Mouse (Mus musculus): ENCODE results near the gene Rnf213.

DNA sequence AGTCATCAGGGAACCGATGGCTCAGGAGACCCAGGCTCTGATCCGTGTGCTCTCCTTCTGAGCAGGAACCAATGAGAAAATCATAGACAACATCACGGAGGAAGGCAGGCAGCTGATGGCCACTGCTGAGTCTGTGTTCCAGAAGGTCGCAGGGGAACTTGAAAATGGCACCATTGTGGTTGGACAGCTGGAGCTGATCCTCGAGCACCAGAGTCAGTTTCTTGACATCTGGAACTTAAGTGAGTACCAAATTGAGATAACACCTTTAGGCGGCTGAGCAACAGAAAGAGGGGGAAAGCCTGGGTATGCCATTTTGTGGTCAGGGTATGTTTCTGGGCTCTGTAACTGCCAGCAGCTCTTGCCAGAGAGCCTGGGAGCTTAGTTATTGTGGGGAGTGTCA, 34.5 kb downstream of the Rnf213 start:
- TF ChIP-seq CTCF (IDR thresholded peaks at IDR 0.05; ENCODE audit: control insufficient read depth, insufficient read depth, low read length) (no peak), POLR2A (IDR thresholded peaks at IDR 0.05; ENCODE audit: borderline replicate concordance, control insufficient read depth, low read depth, low read length) (no peak)

Measured in bone marrow, adult 2 months (tissue).